Mouse (Mus musculus): ENCODE data around the gene Tmem88b. TPM values are rescaled to one million over a fixed set of nuclear protein-coding genes. Genes with fewer than 3 reads are reported as not detected.

Tmem88b gene
- total RNA-seq, 2 experiments from 2014 or later, result 16.4 to 16.8 TPM

DNA sequence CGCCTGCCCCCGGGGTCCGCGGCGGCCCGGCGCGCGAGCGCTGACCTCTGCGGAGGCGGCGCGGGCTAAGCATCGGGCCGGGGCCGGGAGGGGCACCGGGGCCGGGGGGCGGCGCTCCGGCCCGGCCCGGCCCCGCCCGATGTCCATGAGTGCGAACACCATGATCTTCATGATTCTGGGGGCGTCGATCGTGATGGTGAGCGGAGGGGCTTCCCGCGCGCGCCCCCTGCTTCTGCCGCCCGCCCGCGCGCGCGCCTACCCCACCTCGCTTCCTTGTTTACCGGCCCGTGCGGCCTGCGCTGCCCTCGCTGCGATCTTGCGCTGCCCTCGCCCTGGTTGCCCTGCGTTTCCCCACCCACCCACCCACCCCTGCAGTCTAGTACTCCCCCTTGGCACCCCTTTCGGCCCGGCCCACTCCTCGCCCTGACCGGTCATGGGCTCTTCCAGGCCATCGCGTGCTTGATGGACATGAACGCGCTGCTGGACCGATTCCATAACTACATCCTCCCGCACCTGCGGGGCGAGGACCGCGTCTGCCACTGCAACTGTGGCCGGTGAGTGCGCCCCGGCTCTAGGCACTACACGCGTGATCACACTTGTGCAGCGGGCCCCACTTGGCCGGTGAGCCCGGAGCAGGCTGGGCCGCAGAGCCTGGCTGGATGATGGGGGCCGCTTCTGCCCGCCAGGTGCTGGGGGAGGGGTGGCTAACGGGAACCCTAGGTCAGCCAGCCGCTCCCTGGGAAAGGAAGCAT, 50.5 kb downstream of the Tmem88b start:
- intact Hi-C loops (cut with DNase I), result loop anchor here (2.0 kb wide), 1 partner anchor 30 kb away; the partner anchor contains the start of gene Ssu72
- Histone ChIP-seq H3K27ac (peak overlapping the region; percentile 93), H3K4me3 (peak overlapping the region; percentile 59)
- TF ChIP-seq CTCF (IDR thresholded peaks at IDR 0.05), result no peak
- peak; percentile 51 to 54 for DNase-seq (ENCODE audit: extremely low spot score in 1 of 2, low spot score in 2 of 2)

DNA sequence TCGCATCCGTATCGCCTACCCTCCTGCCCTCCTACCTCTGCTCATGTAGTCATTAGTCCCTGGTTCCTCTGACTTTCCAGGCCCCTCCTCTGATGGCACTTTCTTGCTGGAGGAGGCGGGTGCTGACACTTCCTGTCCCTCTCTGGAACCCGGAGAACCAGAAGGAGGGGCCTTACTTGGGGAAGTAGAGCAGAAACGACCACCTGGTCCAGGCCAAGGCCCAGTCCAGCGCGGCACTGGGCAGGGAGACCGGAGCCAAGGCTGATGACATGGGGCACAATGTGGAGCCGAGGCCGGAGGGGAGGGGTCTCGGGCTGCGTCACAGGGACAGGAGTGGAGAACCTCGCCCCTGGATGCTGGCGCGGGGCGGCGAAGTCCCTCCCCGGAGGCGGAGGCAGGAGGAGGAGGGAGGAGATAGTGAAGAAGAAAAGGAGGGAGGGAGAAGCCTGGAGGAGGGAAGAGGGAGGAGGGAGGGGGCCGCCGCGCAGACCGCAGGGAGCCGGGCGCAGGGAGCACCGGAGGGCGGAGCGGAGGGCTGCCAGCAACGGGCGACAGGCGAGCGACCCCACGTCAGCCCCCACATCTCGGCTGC, 51.2 kb downstream of the Tmem88b start, which contains the start of gene Tmem240:
TSS of gene Tmem240 (plus strand) at position 451 of the 592 bp plus-strand sequence.
- no peak for TF ChIP-seq CTCF (IDR thresholded peaks at IDR 0.05)
- peak within 1 kb of the TSS; percentile 59 for H3K4me3 ChIP-seq
- intact Hi-C loops (cut with DNase I), result loop anchor here (2.0 kb wide), 1 partner anchor 30 kb away; the partner anchor contains the start of gene Ssu72
- H3K27ac ChIP-seq, result peak within 1 kb of the TSS; percentile 93
- DNase-seq (ENCODE audit: extremely low spot score in 1 of 2, low spot score in 2 of 2), result peak; percentile 88 to 89

DNA sequence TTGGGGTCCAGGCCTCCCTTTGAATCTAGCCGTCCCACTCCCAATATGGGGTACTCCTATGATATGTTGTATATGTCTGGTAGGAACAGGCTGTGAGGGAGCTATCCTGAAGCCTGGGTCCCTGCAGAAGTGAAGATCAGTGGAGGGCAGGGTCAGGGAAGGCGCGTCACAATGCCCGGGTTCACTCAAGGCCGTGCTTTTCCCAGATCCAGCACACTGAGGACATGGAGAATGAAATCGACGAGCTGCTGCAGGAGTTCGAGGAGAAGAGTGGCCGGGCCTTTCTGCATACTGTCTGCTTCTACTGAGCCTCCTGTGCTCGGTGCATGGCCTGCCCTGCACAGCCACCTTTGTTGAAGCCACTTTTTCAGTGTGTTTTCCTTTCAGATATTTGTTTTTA, 52.4 kb downstream of the Tmem88b start:
- intact Hi-C loops (cut with DNase I), result no loop called here
- DNase-seq (ENCODE audit: extremely low spot score in 1 of 2, low spot score in 2 of 2), result no peak
- Histone ChIP-seq H3K4me3 (no peak overlapping the region), H3K27ac (no peak overlapping the region)
- no peak for TF ChIP-seq CTCF (IDR thresholded peaks at IDR 0.05)

Small RNA genes within 50 kb of the gene (microRNA-seq; reads per million reads assigned to microRNA genes)
- 0 reads per million in 2 experiments for gene Gm27743

Other genes with a start within 250 kb of the Tmem88b start
- 10 to 100 TPM; 55.9 to 58.2 TPM for gene Nadk, start 223.5 kb downstream of the Tmem88b start, total RNA-seq (2021)
- gene Slc35e2, start 184.5 kb downstream of the Tmem88b start, total RNA-seq (2021), result 10 to 100 TPM; 47.3 to 50.5 TPM
- 10 to 100 TPM; 46.8 to 56.0 TPM for gene Cdk11b, start 161.0 kb downstream of the Tmem88b start, total RNA-seq (2021)
- not detected for gene Gm10563, start 140.5 kb downstream of the Tmem88b start, total RNA-seq (2021)
- gene Mmp23, start 132.5 kb downstream of the Tmem88b start, total RNA-seq (2021), result 1 to 10 TPM; 4.1 to 5.4 TPM
- 100 to 1,000 TPM; 133 to 140 TPM for gene Mib2, start 116.7 kb downstream of the Tmem88b start, total RNA-seq (2021)
- gene Fndc10, start 91.5 kb downstream of the Tmem88b start, total RNA-seq (2021), result 10 to 100 TPM; 26.2 to 33.4 TPM
- gene Ssu72, start 81.1 kb downstream of the Tmem88b start, total RNA-seq (2021), result 10 to 100 TPM; 89.2 to 98.0 TPM
- 10 to 100 TPM; 54.0 to 57.0 TPM for gene Tmem240, start 51.1 kb downstream of the Tmem88b start, total RNA-seq (2021)
- 10 to 100 TPM; 53.0 to 58.8 TPM for gene Atad3a, start 24.8 kb downstream of the Tmem88b start, total RNA-seq (2021)
- gene Vwa1, start 11.2 kb downstream of the Tmem88b start, total RNA-seq (2021), result 10 to 100 TPM; 13.6 to 15.9 TPM
- under 1 TPM in 1 of 2 experiments, not detected in 1; 0.29 TPM for gene Ankrd65, start 4.6 kb upstream of the Tmem88b start, total RNA-seq (2021)
- 10 to 100 TPM; 82.7 to 84.8 TPM for gene Mrpl20, start 17.0 kb upstream of the Tmem88b start, total RNA-seq (2021)
- gene Ccnl2, start 26.6 kb upstream of the Tmem88b start, total RNA-seq (2021), result 10 to 100 TPM; 74.8 to 83.4 TPM
- 100 to 1,000 TPM in 1 of 2 experiments, 10 to 100 TPM in 1; 98.5 to 101 TPM for gene Aurkaip1, start 45.4 kb upstream of the Tmem88b start, total RNA-seq (2021)
- 1 to 10 TPM; 5.9 to 8.0 TPM for gene Mxra8, start 53.8 kb upstream of the Tmem88b start, total RNA-seq (2021)
- 10 to 100 TPM; 94.0 to 96.3 TPM for gene Dvl1, start 61.5 kb upstream of the Tmem88b start, total RNA-seq (2021)
- gene Tas1r3, start 77.5 kb upstream of the Tmem88b start, total RNA-seq (2021), result under 1 TPM; 0.23 to 0.30 TPM
- 10 to 100 TPM; 21.7 to 28.9 TPM for gene Cptp, start 83.6 kb upstream of the Tmem88b start, total RNA-seq (2021)
- gene Ints11, start 83.7 kb upstream of the Tmem88b start, total RNA-seq (2021), result 10 to 100 TPM; 37.3 to 41.1 TPM
- gene Pusl1, start 105.9 kb upstream of the Tmem88b start, total RNA-seq (2021), result 10 to 100 TPM; 55.0 to 61.2 TPM
- gene Acap3, start 105.9 kb upstream of the Tmem88b start, total RNA-seq (2021), result 100 to 1,000 TPM; 139 to 152 TPM
- gene Ube2j2, start 158.0 kb upstream of the Tmem88b start, total RNA-seq (2021), result 10 to 100 TPM; 70.3 to 80.5 TPM
- gene C1qtnf12, start 176.4 kb upstream of the Tmem88b start, total RNA-seq (2021), result 10 to 100 TPM; 18.9 to 19.7 TPM
- 10 to 100 TPM in 1 of 2 experiments, 1 to 10 TPM in 1; 9.1 to 10.8 TPM for gene B3galt6, start 206.8 kb upstream of the Tmem88b start, total RNA-seq (2021)
- gene Sdf4, start 207.0 kb upstream of the Tmem88b start, total RNA-seq (2021), result 100 to 1,000 TPM; 187 to 193 TPM
- 1 to 10 TPM; 1.7 to 2.4 TPM for gene Tnfrsf4, start 228.0 kb upstream of the Tmem88b start, total RNA-seq (2021)
- gene Tnfrsf18, start 240.3 kb upstream of the Tmem88b start, total RNA-seq (2021), result not detected